Mouse (Mus musculus): ENCODE measurements around the gene Hivep2.
A peak's percentile ranks its signal among the peaks of the same experiment; 100 is the strongest.

The Hivep2 gene

DNA sequence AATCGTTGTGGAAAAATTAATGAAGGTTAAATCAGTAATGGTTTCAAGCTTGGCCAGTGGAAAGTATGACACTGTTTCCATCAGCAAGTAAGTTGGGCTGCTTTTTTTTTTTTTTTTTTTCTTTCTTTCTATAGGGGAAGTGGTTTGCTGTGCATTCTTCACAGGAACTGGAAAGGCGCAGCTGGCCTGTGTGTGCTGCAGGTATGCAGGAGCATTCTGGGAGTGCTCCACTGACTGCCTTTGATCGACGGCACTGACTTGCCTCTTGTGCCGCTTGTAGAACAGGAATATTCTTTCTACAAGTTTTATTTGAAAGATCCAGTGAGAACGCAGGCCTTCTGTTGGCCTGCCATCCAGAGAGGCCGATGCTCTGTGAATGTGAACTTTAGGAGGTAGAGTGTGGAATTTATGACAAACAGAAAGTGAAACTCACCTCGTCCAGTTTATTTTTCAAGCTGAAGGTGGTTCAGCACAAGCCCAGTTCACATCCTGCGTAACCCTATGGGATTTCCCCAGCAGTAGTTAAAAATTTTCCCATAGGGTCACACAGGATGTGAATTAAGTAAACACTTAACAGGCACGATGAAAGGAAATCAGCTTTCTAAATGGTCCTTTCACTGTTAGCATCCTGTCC lies 120.1 kb downstream of the Hivep2 start:
- DNase-seq, result no peak

DNA sequence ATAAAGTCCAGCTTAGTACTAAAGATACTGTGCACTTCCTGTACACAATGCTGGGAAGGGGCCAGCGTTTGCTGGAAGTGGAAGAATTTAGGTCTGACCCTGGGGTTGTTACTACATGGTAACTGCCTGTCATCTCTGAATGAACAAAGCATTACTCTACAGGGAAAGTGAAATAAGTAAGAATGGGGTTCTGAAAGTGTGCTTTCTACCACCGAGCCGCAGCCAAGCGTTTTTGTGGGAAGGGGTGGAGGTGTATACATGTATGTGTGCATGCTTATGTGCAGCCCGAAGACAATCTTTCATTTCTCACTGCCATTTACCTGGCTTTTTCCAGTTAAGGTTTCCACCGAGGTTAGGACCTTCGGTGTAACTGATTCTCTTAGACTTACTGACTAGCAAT lies 121.4 kb downstream of the Hivep2 start:
- no peak for DNase-seq

DNA sequence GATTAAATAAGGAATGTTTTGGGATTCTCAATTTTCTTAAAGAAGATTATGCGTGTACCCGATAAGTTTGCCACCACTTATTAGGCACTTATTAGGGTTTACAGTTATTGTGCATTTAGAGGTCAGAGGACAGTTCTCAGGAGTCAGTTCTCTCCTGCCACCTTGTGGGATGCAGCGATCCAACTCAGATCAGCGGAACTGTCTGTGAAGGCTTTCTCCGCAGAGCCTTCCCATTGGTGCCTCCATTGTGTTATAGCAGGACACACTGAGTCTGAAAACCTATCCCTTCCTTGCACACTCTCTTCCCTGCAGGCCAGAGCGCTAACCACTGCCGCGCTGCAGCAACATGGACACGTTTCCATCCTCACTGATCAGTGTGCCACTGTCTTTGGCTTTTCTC lies 123.6 kb downstream of the Hivep2 start:
- peak; percentile 34 for DNase-seq

DNA sequence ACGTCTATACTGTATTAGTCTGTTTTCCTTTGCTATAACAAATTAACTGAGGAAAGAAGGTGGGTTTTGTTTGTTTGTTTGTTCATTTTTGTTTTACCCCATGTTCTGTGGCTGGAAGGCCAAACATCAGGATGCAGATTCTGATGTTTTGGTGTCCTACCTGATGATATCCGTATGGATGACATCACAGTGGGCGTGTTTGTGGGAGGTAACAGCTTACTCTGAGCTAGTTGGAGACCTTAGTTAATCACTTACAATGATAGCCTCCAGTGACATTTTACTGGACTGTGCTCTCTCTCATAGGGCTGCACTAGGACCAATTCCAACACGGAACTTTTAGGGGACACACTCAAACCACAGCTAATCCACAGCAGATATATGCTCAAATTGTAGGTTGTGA lies 128.2 kb downstream of the Hivep2 start:
- DNase-seq, result no peak

DNA sequence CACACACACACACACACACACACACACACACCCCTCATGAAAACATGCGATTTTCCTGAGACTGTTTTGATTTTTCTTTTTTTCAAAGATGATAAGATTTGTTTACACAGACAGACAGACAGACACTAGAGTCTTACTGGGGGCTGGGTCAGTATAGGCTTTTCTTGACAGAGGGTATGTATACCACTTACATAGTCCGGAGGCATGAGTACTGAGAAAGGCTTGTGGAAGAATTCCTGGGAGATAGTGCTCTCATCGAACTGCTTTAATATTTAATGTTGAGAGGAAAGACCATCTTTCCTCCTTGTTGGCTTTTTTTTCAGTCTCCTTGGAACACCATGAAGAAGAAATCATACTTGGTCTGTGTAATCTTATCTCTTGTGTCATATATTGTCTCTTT lies 130.2 kb downstream of the Hivep2 start:
- DNase-seq, result no peak

DNA sequence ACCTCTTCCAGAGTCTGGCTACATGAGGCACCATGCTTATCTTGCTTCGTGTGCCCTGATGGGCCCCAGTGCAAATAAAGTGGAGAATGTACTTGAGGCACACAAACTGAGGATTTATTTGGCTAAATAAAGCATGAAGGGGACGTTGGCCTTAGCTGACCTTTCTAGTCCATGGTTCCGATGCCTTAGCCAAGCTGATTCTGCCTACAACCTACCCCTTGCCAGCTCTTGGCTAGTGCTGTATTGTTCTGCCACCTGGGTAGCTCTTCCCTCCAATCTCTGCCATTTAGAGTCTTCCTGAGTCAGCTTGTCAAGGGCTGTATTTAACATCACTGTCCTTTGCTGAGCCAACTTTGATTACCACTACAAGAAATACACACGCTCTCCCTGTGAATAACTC lies 133.3 kb downstream of the Hivep2 start:
- DNase-seq, result no peak

DNA sequence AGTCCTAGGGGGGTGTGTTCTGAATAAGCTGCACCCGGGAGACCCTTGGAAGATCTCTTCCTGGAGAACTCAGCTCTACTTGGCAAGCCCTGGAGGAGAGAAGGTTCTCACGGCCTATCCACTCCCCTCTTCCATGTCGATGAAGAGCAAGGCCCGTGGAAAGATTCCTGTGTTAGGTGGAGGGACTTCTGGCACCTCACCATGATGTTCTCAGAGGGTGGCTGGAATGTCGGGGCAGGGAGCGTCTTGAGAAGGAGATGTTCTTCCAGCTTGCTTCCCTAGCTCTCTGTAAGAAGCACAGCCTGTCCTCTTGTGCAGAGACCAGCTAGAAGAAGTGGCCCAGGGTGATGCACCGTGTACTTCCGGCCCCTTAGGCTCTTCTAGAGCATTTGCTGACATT lies 134.2 kb downstream of the Hivep2 start:
- no peak for DNase-seq

DNA sequence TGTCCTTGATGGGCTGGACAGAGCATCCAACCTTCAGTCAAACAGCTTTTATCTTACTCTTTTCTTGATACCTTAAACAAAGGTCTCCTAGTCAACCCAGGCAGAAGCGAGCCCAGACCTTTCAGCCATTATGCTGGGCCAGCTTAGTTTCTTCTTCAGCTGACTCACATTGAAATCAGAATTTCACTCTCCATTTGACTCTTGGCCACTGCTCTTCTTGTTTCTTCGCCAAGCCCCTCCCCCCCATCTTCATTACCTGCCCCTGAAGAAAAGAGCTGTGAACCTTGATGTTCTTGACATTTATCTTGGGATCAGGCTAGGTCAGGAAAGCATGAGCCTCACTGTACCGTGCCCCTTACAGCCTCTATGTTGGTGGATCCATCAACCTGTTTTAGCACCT lies 135.0 kb downstream of the Hivep2 start:
- DNase-seq, result no peak

DNA sequence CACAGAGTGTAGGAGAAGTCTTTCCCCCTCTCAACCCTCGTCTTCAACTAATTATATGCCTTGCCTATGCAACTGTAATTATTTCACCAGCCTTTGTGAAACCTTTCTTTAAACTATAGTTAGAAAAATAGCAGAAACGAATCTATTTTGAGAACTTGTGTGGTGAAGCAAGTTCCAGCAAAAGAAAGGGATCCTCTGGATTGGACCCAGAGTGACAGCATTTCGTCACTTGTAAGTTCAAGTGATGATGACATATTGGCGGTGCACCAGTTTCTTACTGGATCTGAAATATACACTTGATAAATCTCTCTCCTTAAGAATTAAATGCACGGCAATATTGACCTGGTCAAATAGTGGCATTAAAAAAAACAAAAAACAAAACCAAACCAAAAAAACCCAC lies 136.1 kb downstream of the Hivep2 start:
- DNase-seq, result no peak

DNA sequence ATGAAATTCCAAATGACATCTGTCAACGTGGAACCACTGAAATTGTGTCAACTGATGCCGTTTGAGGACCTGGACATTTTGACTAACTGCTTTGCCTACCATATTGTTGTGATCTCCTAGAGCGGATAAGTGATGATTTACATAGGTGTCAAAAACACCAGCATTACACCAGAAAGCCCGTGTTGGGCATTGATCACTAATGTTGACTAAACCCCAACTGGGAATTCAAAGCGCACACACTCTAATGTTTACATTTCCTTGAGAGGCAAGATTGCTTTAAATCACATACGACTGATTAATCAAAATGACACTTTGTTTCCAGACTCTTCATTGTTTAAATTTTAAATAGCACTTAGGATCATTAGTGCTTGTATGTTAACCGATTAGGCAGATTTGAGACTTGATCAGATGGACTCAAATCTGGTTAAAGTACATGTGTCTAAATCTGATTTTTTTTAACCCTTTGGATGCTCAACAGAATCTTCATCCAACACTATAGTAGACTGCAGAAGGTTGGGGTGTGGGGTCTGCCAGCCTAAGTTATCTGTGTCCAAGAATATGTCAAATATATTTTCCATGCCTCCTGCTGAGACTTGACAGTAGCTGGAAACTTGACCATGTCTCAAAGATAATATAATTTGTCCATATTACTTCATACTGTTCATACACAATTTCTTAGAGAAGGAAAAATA lies 142.3 kb downstream of the Hivep2 start:
- DNase-seq, result no peak

DNA sequence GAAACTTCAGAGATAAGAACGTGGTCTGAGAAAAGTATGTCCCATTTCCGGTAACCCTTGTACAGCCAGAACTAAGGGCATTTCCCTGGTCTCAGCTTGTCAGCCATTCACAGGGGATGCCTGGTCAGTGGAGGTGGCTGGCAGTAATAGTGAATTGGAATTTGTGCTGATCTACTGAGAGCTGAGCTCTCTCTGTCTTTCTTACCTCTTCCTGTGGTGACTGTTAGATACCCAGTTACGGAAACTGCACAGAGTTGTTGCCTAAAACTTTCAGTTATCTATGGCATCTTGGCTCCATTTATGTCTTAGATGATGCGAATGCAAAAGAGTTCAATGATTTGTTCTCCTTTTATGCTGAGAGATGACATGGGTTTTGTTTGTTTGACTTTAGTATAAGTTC lies 150.0 kb downstream of the Hivep2 start:
- DNase-seq, result no peak

DNA sequence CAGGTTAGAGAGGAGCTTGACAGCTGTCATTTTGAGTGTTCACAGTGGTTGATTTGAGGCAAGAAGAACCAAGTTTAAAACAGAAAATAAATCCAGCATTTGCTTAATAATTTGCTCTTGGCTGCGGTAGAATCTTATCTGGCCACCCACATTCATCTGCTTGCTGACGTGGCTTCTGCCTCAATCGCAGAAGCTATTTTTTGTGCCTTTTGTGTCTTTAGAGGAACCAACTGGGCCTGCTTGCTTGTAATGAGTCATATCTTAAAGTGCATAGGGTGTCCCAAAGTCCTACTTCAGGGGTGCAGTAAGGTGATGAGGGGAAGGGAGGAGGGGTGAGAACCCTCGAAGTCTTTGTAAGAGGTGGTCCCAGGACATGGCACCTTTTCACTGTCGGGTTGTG lies 151.1 kb downstream of the Hivep2 start:
- DNase-seq, result no peak

DNA sequence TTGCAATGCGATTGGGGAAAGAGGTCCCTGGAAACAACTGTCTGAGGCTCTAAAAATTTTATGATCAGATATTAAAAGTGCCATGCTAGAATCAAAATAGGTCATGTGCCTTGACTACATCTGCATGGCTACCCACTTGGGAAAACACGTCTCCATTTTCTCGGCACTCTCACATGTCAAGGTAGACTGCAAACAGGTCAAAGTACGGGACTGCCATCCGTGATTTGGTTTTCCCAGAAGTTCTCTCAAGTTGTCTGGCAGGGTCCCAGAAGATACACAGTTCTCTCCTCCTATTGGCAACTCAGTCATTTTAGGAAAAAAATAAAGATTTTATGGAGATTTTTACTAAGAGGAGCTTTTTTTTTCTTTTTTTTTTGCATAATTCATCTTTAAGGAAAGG lies 153.3 kb downstream of the Hivep2 start:
- no peak for DNase-seq

DNA sequence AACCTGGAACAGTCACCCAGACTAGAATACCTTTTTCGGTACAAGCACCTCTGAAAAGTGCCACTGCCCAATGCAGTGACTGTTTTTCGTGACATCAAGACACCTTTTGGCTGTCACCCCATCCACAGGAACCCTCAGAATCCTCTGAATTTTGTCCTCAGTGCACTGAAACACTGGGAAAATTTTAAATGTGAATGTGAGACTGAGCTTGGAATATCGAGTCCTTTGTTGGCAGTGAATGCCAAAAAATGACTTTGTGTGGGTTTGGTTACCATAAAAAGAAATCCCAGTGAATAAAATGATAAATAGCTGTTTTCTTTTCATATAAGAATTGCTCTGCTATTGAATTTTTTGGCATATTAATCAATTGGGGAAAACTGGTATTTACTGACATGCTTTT lies 154.6 kb downstream of the Hivep2 start:
- DNase-seq, result no peak

DNA sequence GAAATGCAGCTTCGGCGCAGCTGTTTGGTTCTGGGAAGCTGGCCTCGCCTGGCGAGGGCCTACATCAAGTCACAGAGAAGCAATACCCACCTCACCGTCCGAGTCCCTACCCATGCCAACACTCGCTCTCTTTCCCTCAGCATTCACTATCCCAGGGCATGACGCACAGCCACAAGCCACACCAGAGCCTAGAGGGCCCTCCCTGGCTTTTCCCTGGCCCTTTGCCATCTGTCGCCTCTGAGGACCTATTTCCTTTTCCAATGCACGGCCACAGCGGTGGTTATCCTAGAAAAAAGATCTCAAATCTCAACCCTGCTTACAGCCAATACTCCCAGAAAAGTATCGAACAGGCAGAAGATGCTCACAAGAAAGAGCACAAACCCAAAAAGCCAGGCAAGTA lies 162.0 kb downstream of the Hivep2 start:
- DNase-seq, result no peak

DNA sequence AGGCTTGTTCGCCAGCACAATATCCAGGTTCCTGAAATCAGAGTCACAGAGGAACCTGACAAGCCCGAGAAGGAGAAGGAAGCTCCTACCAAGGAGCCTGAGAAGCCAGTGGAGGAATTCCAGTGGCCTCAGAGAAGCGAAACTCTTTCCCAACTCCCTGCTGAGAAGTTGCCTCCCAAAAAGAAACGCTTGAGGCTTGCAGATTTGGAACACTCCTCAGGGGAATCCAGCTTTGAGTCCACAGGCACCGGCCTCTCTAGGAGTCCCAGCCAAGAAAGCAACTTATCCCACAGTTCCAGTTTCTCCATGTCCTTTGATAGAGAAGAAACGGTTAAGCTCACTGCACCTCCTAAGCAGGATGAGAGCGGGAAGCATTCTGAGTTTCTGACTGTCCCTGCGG lies 164.4 kb downstream of the Hivep2 start:
- no peak for DNase-seq

DNA sequence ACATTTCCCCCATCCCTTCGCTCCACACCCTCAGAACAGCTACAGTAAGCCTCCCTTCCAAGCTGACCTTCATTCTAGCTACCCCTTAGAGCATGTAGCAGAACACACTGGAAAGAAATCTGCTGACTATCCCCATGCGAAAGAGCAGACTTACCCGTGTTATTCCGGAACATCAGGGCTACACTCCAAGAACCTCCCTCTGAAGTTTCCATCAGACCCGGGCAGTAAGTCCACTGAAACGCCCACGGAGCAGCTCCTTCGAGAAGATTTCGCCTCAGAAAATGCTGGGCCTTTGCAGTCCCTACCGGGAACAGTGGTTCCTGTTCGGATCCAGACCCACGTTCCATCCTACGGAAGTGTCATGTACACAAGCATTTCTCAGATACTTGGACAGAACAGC lies 165.4 kb downstream of the Hivep2 start:
- DNase-seq, result no peak

DNA sequence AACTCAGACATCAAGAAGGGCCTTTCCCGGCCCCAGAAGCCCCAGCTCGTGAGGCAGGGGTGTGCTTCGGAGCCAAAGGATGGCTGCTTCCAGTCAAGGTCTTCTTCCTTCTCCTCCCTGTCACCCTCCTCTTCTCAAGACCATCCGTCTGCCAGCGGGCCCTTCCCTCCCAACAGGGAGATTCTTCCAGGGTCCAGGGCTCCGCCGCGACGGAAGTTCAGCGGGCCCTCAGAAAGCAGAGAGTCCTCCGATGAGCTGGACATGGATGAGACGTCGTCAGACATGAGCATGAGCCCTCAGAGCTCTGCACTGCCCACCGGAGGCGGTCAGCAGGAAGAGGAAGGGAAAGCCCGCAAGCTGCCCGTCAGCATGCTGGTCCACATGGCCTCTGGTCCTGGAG lies 166.2 kb downstream of the Hivep2 start:
- DNase-seq, result no peak

DNA sequence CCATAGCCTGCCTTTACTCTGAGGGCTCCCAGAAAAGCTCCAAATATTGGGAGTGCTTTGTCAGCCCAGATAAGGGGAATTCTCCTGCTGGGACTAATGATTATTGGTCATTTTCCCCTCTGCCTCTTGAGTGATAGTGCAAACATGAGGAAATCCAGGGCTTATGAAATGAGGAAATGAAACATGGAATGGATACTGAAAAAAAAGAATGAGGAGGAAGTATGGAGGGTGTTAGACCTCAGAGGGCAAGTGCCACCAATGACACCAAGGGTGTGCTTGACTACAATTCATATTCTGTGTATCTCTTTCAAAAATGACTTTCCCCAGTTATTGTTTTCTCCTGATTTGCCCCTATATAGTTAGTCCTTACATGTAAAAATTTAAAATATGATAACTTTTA lies 167.1 kb downstream of the Hivep2 start:
- DNase-seq, result no peak

DNA sequence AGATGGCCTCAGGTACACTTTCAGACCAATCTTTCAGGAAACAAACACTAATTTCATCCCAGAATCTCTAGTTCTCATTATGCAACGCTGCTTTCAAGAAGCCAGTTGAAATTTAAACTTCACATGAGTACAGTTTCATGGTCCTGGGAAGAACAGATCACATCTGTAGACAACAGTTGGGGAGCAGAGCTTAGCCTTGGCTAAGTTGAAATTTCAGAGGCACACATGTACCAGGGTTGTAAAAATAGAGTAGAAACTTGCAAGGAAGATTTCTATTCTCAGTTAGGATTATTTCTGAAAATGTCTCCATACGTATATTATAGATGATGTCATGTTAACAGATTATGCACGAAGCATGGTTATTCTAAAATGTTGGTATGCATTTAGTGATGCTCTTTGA lies 172.8 kb downstream of the Hivep2 start:
- DNase-seq, result no peak

DNA sequence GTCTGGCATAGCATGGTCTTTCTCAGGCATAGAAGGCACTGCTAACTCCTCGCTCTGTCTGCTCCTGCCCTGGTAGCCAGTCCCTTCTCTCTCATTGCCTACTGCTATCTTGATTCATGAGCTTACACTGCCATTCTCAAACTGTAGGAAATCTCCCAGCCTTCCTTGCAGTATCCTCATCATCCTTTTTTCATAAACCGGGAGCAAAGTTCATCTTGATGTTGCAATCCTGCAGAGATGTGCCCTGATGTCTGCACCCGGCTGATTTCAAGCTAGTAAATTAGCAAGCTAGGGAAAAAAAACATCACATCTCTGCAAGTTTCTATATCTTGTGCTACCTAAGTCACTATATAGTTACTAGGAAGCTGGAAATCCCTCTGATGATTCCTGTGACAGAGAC lies 179.0 kb downstream of the Hivep2 start:
- DNase-seq, result no peak

DNA sequence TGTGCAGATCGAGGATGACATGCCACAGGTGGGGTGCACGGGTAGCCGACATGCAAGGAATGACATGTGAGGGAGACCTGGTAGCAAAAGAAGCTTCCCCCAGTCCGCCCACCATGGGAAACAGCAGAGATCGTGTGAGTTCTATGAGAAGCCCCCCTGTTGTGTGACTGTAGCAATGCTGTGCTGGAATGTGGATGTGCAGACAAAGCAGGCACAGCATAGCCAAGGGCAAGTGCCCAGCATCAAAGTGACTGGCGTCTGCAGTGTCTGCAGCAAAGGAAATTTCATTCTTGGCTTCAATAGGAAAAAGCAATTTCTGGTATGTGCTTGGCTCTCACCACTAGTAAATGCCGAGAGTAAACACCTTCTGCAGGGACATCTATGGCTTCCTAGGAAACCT lies 199.0 kb downstream of the Hivep2 start:
- no peak for DNase-seq

DNA sequence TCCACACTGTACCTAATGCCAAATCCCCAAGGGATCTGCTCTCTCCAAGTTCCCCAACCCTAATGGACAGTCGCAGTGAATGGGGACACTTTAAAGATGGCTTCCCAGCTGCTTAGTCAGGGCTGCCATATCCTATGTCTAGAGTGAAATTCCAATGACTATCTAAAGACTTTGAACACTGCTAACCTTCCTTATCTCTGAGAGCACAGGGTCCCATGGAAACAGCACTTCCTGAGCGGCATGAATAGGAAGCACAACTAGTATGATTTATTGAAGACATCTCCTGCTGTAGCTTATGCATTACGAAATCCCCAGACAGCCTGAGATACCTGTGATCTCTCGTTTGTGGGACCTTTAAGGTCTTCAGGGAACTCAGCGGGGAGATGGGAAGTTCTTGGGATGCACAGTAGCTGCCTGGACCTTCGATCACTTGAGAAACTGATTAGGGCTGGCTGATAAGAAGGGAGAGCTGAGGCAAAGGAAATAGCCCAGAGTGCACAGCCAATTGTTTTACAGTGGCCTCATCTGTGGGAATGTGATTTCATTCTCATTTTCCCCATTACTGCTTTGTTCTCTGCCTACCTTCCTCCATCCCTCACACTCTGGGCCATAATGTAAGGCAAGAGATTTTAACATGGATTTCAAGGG lies 202.4 kb downstream of the Hivep2 start:
- no peak for DNase-seq

DNA sequence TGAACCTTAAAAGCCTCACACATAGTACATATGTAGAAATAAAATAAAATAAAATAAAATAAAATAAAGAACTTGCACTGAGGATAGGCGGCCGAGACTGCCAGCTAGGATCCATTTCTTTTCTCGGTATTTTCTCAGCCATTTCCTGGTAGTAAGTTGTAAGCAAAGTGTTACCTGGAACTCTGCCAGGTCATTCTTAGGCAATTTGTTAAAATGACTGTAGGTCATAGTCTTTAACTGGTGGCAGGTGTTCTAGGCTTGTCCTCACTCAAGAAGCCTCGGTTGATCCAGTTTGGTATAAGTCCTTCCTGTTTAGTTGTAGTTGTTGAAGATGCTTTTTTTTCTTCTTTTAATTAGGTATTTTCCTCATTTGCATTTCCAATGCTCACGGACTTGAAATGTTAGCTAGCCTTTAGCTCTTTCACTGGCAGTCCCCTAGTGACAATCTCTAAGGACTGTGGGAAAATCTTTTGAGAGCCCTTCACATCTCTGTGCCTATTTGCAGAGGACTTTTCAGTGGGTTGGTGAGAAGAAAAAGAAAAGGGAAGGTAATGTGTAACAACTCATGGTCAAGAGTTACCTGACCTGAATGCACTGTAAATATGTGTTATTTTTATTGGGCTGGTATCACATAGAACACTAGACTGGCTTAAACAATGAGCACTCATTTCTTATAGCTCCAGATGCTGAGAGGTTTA lies 203.1 kb downstream of the Hivep2 start:
- DNase-seq, result no peak
